Mouse (Mus musculus): ENCODE measurements around the gene Cr1l. TPM values are rescaled to one million over a fixed set of nuclear protein-coding genes. Genes with fewer than 3 reads are reported as not detected.

Gene Cr1l
- polyA plus RNA-seq (2015; fragmentation: Nextera tagmentation; extraction: Ambion mirVana): 72.6 and 74.8 TPM in 2 replicates

- Histone ChIP-seq H3K27me3 (no peaks in the 10 kb centered on the region), H3K36me3 (replicated peaks) (peaks cover 21% of the 10 kb centered on the region), H3K4me2 (peak within 1 kb of the TSS; percentile 69), H3K9me3 (replicated peaks) (no peaks in the 10 kb centered on the region), H3K9ac (peak within 1 kb of the TSS; percentile 93), H3K4me1 (replicated peaks) (peaks cover 18% of the 10 kb centered on the region), H3K27ac (replicated peaks) (peak within 1 kb of the TSS; percentile 98), H3K4me3 (replicated peaks) (peak within 1 kb of the TSS; percentile 79)
- peak; percentile 96 for ATAC-seq (ENCODE audit: insufficient read depth)
- WGBS (ENCODE audit: insufficient replicate concordance): under 1% methylated on average over 31 of the region's 31 CpGs
Measured at GRCm38 (mm10) chr1:195130953-195131674, at the start of gene Cr1l. Cr1l (minus strand) TSS chr1:195131586.

DNA sequence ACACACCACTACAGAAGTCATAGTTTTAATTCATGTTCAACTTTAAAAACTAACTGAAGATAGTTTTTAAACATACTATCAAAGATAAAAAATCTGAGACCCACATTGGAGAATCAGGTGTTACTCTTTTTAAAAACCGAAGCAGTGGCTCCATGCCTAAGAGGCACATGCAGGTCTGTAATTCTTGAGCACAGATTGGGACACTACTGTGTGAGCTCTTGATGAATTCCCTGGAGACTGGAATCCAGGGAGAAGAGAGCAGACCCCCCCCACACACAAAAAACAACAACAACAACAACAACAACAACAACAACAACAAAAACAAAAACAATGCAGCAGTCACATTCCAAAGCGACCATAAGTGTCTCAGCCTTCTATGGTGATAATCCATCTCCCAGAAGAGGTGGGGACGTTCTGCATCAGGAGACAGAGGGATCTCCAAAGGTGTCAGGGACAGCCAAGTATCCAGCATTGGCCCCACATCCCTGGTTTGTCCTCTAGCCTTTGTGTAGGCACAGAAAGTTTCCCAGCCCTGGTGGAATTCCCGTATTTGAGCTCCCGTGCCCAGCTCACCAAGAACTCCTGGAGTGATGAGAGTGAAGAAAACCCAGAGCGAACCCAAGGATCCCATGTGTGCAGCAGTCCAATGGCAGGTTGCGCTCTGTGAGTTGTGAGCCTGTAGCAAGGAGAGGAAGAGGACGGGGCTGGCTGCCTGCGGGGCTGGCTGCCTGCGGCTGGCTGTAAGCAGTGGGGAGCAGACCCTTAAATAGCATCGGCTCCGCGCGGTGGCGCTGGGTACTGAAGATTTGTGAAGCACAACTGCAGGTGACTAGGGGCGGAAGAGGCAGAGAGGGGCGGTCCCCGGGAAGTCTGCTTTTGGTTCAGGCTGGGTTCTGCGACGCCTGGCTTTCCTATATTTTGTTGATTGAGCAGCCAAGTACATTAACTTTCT lies 44.9 kb upstream of the Cr1l start, which contains the start of gene Cr2:
TSS of gene Cr2 (minus strand) at position 737 of the 952 bp plus-strand sequence.
- WGBS (ENCODE audit: insufficient replicate concordance): 9% methylated on average over 20 of the region's 20 CpGs
- Histone ChIP-seq H3K36me3 (replicated peaks) (no peaks in the 10 kb centered on the region), H3K4me3 (replicated peaks) (no peak within 1 kb of the TSS), H3K4me2 (peak within 1 kb of the TSS; percentile 45), H3K27me3 (0 out of 2 replicates have a peak, but pooled peaks cover 7% of the 10 kb centered on the region), H3K27ac (replicated peaks) (no peak within 1 kb of the TSS), H3K9me3 (replicated peaks) (no peaks in the 10 kb centered on the region), H3K4me1 (replicated peaks) (0 out of 2 replicates have a peak, but pooled peaks cover 3% of the 10 kb centered on the region), H3K9ac (no peak within 1 kb of the TSS)
- ATAC-seq (ENCODE audit: insufficient read depth): peak; percentile 54

- no peak for ATAC-seq (ENCODE audit: insufficient read depth)
Measured at GRCm38 (mm10) chr1:195164996-195165755, 33.8 kb upstream of the Cr1l start.

DNA sequence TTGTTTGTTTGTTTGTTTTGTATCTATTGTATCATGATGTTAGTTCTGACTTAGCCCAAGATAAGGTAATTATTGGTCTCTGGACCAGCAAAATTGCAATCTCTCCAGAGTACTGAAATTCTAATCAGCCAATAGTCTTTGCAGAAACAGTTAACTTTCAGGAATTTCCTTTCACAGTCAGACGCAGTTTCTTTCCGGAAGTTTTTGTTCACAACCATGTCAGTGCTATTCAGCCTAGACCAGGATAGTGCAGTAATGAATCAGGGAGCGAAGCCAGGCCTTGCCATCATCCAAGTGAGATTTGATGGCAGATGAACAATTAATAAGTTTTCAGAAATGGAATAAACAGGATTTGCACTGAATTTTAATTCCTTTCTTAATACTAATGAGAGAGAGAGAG lies 684 bp upstream of the Cr1l start:
- peak overlapping the region; percentile 69 for H3K4me2 ChIP-seq
- 30% methylated on average over 3 of the region's 3 CpGs for WGBS (ENCODE audit: insufficient replicate concordance)
- peak overlapping the region; percentile 79 for H3K4me3 ChIP-seq (replicated peaks)
- H3K36me3 ChIP-seq (replicated peaks): peaks cover 15% of the 10 kb centered on the region
- no peak for ATAC-seq (ENCODE audit: insufficient read depth)
- H3K9me3 ChIP-seq (replicated peaks): no peaks in the 10 kb centered on the region
- H3K4me1 ChIP-seq (replicated peaks): peaks cover 18% of the 10 kb centered on the region
- peak overlapping the region; percentile 93 for H3K9ac ChIP-seq
- H3K27me3 ChIP-seq: no peaks in the 10 kb centered on the region
- H3K27ac ChIP-seq (replicated peaks): peak overlapping the region; percentile 98

More at GRCm38 (mm10) chr1:195164996-195165755, 33.8 kb upstream of the Cr1l start:
- H3K9me3 ChIP-seq (replicated peaks): no peaks in the 10 kb centered on the region
- H3K36me3 ChIP-seq (replicated peaks): no peaks in the 10 kb centered on the region
- no peak overlapping the region for H3K4me3 ChIP-seq (replicated peaks)
- H3K9ac ChIP-seq: no peak overlapping the region
- 61% methylated on average over 9 of the region's 9 CpGs for WGBS (ENCODE audit: insufficient replicate concordance)
- H3K4me2 ChIP-seq: no peak overlapping the region
- H3K4me1 ChIP-seq (replicated peaks): no peaks in the 10 kb centered on the region
- H3K27ac ChIP-seq (replicated peaks): no peak overlapping the region
- H3K27me3 ChIP-seq: no peaks in the 10 kb centered on the region

GRCm38 (mm10) chr1:195131675-195132015 lies 259 bp upstream of the Cr1l start:
- 8% methylated on average over 4 of the region's 4 CpGs for WGBS (ENCODE audit: insufficient replicate concordance)
- peak overlapping the region; percentile 93 for H3K9ac ChIP-seq
- no peaks in the 10 kb centered on the region for H3K9me3 ChIP-seq (replicated peaks)
- H3K36me3 ChIP-seq (replicated peaks): peaks cover 18% of the 10 kb centered on the region
- H3K27ac ChIP-seq (replicated peaks): peak overlapping the region; percentile 98
- H3K4me1 ChIP-seq (replicated peaks): peaks cover 18% of the 10 kb centered on the region
- H3K4me3 ChIP-seq (replicated peaks): peak overlapping the region; percentile 79
- no peaks in the 10 kb centered on the region for H3K27me3 ChIP-seq
- no peak for ATAC-seq (ENCODE audit: insufficient read depth)
- peak overlapping the region; percentile 69 for H3K4me2 ChIP-seq

- WGBS (ENCODE audit: insufficient replicate concordance): under 1% methylated on average over 2 of the region's 2 CpGs
- ATAC-seq (ENCODE audit: insufficient read depth): peak; percentile 51
- H3K4me1 ChIP-seq (replicated peaks): peaks cover 18% of the 10 kb centered on the region
- peak overlapping the region; percentile 98 for H3K27ac ChIP-seq (replicated peaks)
- H3K4me3 ChIP-seq (replicated peaks): peak overlapping the region; percentile 79
- peak overlapping the region; percentile 93 for H3K9ac ChIP-seq
- no peaks in the 10 kb centered on the region for H3K9me3 ChIP-seq (replicated peaks)
- no peaks in the 10 kb centered on the region for H3K27me3 ChIP-seq
- H3K4me2 ChIP-seq: peak overlapping the region; percentile 69
- H3K36me3 ChIP-seq (replicated peaks): peaks cover 25% of the 10 kb centered on the region
Measured at GRCm38 (mm10) chr1:195130479-195130878, 907 bp downstream of the Cr1l start.

GRCm38 (mm10) chr1:195129867-195130266 lies 1.5 kb downstream of the Cr1l start:
- peak overlapping the region; percentile 52 for H3K27ac ChIP-seq (replicated peaks)
- ATAC-seq (ENCODE audit: insufficient read depth): no peak
- WGBS (ENCODE audit: insufficient replicate concordance): 56% methylated on average over 1 of the region's 1 CpGs

DNA sequence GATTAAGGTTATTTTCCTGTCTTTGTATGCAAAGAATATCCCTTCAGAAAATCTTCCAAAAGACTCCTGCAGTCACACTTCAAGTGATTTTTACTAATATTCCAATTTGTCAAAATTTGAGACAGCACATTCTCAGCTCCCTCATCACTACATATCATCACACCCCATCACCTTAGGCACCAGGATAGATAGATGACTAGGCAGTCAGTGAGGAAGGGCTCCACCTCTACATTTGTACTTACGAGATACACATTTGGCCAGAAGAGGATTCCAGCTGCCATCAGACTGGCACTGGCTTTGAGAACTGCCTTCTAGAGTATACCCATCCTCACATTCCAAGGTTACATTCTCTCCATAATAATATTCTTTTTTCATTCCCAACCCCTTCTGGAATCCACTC lies 17.0 kb downstream of the Cr1l start:
- peak; percentile 91 for ATAC-seq (ENCODE audit: insufficient read depth)
- no peak overlapping the region for H3K4me3 ChIP-seq (replicated peaks)
- H3K36me3 ChIP-seq (replicated peaks): peaks cover 68% of the 10 kb centered on the region
- peak overlapping the region; percentile 45 for H3K27ac ChIP-seq (replicated peaks)
- WGBS (ENCODE audit: insufficient replicate concordance): 37% methylated on average over 1 of the region's 1 CpGs
- H3K4me1 ChIP-seq (replicated peaks): peaks cover 23% of the 10 kb centered on the region
- no peaks in the 10 kb centered on the region for H3K9me3 ChIP-seq (replicated peaks)
- no peaks in the 10 kb centered on the region for H3K27me3 ChIP-seq
- H3K9ac ChIP-seq: no peak overlapping the region
- H3K4me2 ChIP-seq: peak overlapping the region; percentile 41

More at GRCm38 (mm10) chr1:195129867-195130266, 1.5 kb downstream of the Cr1l start:
- H3K4me1 ChIP-seq (replicated peaks): peaks cover 18% of the 10 kb centered on the region
- peak overlapping the region; percentile 51 for H3K9ac ChIP-seq
- peaks cover 31% of the 10 kb centered on the region for H3K36me3 ChIP-seq (replicated peaks)
- H3K4me3 ChIP-seq (replicated peaks): peak overlapping the region; percentile 53
- H3K27me3 ChIP-seq: no peaks in the 10 kb centered on the region
- H3K9me3 ChIP-seq (replicated peaks): no peaks in the 10 kb centered on the region
- peak overlapping the region; percentile 61 for H3K4me2 ChIP-seq

GRCm38 (mm10) chr1:195113621-195114020 lies 17.8 kb downstream of the Cr1l start:
- Histone ChIP-seq H3K9ac (no peak overlapping the region), H3K4me2 (peak overlapping the region; percentile 36), H3K27ac (replicated peaks) (peak overlapping the region; percentile 86), H3K4me3 (replicated peaks) (no peak overlapping the region), H3K9me3 (replicated peaks) (no peaks in the 10 kb centered on the region), H3K4me1 (replicated peaks) (peaks cover 23% of the 10 kb centered on the region), H3K27me3 (no peaks in the 10 kb centered on the region), H3K36me3 (replicated peaks) (peaks cover 70% of the 10 kb centered on the region)
- 41% methylated on average over 4 of the region's 4 CpGs for WGBS (ENCODE audit: insufficient replicate concordance)
- ATAC-seq (ENCODE audit: insufficient read depth): peak; percentile 83

- Histone ChIP-seq H3K27me3 (no peaks in the 10 kb centered on the region), H3K9me3 (replicated peaks) (no peaks in the 10 kb centered on the region), H3K4me1 (replicated peaks) (peaks cover 26% of the 10 kb centered on the region), H3K36me3 (replicated peaks) (peaks cover 74% of the 10 kb centered on the region), H3K27ac (replicated peaks) (no peak overlapping the region), H3K9ac (no peak overlapping the region), H3K4me2 (no peak overlapping the region), H3K4me3 (replicated peaks) (no peak overlapping the region)
- ATAC-seq (ENCODE audit: insufficient read depth): peak; percentile 33
- WGBS (ENCODE audit: insufficient replicate concordance): 11% methylated on average over 4 of the region's 4 CpGs
Measured at GRCm38 (mm10) chr1:195100693-195101092, 30.7 kb downstream of the Cr1l start.
